Mouse (Mus musculus) frontal cortex, postnatal 36 days (tissue): ENCODE measurements around the gene Rpl7a.

Experiments used
- DNase-seq, 2 experiments: peaks; one replicate each; pipeline ENCODE4 v3.0.0; 2022; ENCODE audit warnings: low spot score in 2 of 2

Gene Rpl7a

GRCm38 (mm10) chr2:26956811-26957487 is 46.4 kb downstream of the Rpl7a start:
- no peak for DNase-seq

DNA sequence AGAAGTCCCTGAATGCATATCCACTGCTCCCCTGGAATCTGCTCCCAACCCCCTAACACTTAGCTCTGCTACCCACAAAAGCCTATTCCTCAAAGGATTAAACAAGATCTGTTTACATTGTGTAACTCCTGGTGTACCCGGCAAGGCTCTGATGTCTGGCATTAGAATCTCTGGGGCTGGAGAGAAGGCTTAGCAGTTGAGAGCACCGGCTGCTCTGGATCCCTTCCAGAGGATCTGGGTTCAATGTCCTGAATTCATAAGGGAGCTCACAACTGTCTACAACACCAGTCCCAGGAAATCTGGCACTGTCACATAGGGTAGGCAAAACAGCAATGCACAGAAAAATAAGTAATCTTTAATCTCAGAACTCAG is 46.9 kb downstream of the Rpl7a start:
- DNase-seq: no peak

- DNase-seq: no peak
These were observed 50.2 kb downstream of the Rpl7a start for GRCm38 (mm10) chr2:26960756-26961155.
